Mouse (Mus musculus): ENCODE measurements around the gene Babam2.

Gene Babam2

GRCm38 (mm10) chr5:31697644-31698296 is at the start of gene Babam2:
Babam2 (plus strand) TSS chr5:31697684.
- peak; percentile 94 for DNase-seq (ENCODE audit: inconsistent ontology term)

- no peak for DNase-seq (ENCODE audit: inconsistent ontology term)
Observed at GRCm38 (mm10) chr5:31650518-31651288, 46.8 kb upstream of the Babam2 start.

- no peak for DNase-seq (ENCODE audit: inconsistent ontology term)
Observed at GRCm38 (mm10) chr5:31655688-31656190, 41.7 kb upstream of the Babam2 start.

GRCm38 (mm10) chr5:31666176-31666575 is 31.3 kb upstream of the Babam2 start:
- DNase-seq (ENCODE audit: inconsistent ontology term), result peak; percentile 83

- DNase-seq (ENCODE audit: inconsistent ontology term), result no peak
Observed at GRCm38 (mm10) chr5:31668325-31668968, 29.0 kb upstream of the Babam2 start.

GRCm38 (mm10) chr5:31669984-31670383 is 27.5 kb upstream of the Babam2 start:
- no peak for DNase-seq (ENCODE audit: inconsistent ontology term)

GRCm38 (mm10) chr5:31671137-31671536 is 26.3 kb upstream of the Babam2 start:
- DNase-seq (ENCODE audit: inconsistent ontology term), result no peak

- peak; percentile 59 for DNase-seq (ENCODE audit: inconsistent ontology term)
Observed at GRCm38 (mm10) chr5:31673431-31673830, 24.1 kb upstream of the Babam2 start.

- no peak for DNase-seq (ENCODE audit: inconsistent ontology term)
Observed at GRCm38 (mm10) chr5:31678000-31678399, 19.5 kb upstream of the Babam2 start.

GRCm38 (mm10) chr5:31680183-31680582 is 17.3 kb upstream of the Babam2 start:
- DNase-seq (ENCODE audit: inconsistent ontology term), result no peak

GRCm38 (mm10) chr5:31682305-31682704 is 15.2 kb upstream of the Babam2 start:
- peak; percentile 60 for DNase-seq (ENCODE audit: inconsistent ontology term)

GRCm38 (mm10) chr5:31686040-31686439 is 11.4 kb upstream of the Babam2 start:
- no peak for DNase-seq (ENCODE audit: inconsistent ontology term)

GRCm38 (mm10) chr5:31687972-31688371 is 9.5 kb upstream of the Babam2 start:
- DNase-seq (ENCODE audit: inconsistent ontology term), result no peak

- DNase-seq (ENCODE audit: inconsistent ontology term), result no peak
Observed at GRCm38 (mm10) chr5:31693191-31693590, 4.3 kb upstream of the Babam2 start.

GRCm38 (mm10) chr5:31696971-31697643 is 377 bp upstream of the Babam2 start, which contains the start of gene Rbks:
Rbks (minus strand) TSS chr5:31697627.
- no peak for DNase-seq (ENCODE audit: inconsistent ontology term)

- DNase-seq (ENCODE audit: inconsistent ontology term), result peak; percentile 95
Observed at GRCm38 (mm10) chr5:31698297-31698726, 828 bp downstream of the Babam2 start.

GRCm38 (mm10) chr5:31698931-31699330 is 1.4 kb downstream of the Babam2 start:
- peak; percentile 74 for DNase-seq (ENCODE audit: inconsistent ontology term)

GRCm38 (mm10) chr5:31699397-31699796 is 1.9 kb downstream of the Babam2 start:
- peak; percentile 9 for DNase-seq (ENCODE audit: inconsistent ontology term)

- DNase-seq (ENCODE audit: inconsistent ontology term), result no peak
Observed at GRCm38 (mm10) chr5:31704971-31705370, 7.5 kb downstream of the Babam2 start.

- no peak for DNase-seq (ENCODE audit: inconsistent ontology term)
Observed at GRCm38 (mm10) chr5:31706826-31707225, 9.3 kb downstream of the Babam2 start.

GRCm38 (mm10) chr5:31709389-31709788 is 11.9 kb downstream of the Babam2 start:
- DNase-seq (ENCODE audit: inconsistent ontology term), result no peak

GRCm38 (mm10) chr5:31713280-31713711 is 15.8 kb downstream of the Babam2 start:
- no peak for DNase-seq (ENCODE audit: inconsistent ontology term)

Measured in Muller cell, postnatal 12 days (primary cell).